Comparison of ENCODE assay signal across 8 mouse cellular contexts in genomic region chr14:18331693-18332131, GRCm38 (mm10). TPM values are rescaled to one million over a fixed set of nuclear protein-coding genes. Genes with fewer than 3 reads are reported as not detected.
A peak's percentile ranks its signal among the peaks of the same experiment; 100 is the strongest.
DNase-seq lines count a peak whose midpoint lies in the region; ATAC-seq and TF ChIP-seq lines count a peak whose summit lies in the region.

Ube2e1 (minus strand) TSS chr14:18331859.

- peak; percentile 93 for ATAC-seq in lung, embryonic 16.5 days (ENCODE audit: low read depth)

- no peak for DNase-seq in ES-E14 (ENCODE audit: low read depth, low spot score)
- peak; percentile 74 for DNase-seq in cerebellum, adult 11-12 months
- DNase-seq in forelimb bud, embryonic 11.5 days (ENCODE audit: low read depth, low spot score): peak; percentile 72
- DNase-seq in heart, postnatal 4 days: peak; percentile 74
- peak; percentile 67 for DNase-seq in layer of hippocampus, adult 9-11 months
- DNase-seq in ovary, adult 18-20 months (ENCODE audit: low spot score): peak; percentile 56
- DNase-seq in thymus, adult 2 months: peak; percentile 82

- H3K9ac ChIP-seq in ES-E14 (ENCODE audit: insufficient read depth, low read depth, low read length, poor library complexity, severe bottlenecking): peak within 1 kb of the TSS; percentile 79
- peak within 1 kb of the TSS; percentile 90 for H3K9ac ChIP-seq in lung, embryonic 16.5 days (ENCODE audit: low read length)

- H3K4me2 ChIP-seq in lung, embryonic 16.5 days (ENCODE audit: low read depth, low read length): peak within 1 kb of the TSS; percentile 74

- in situ Hi-C loops in ES-E14 (cut with MboI; ENCODE audit: low sequenced_read_pairs in 2 of 2, unreplicated experiment in 2 of 2): no loop called here

- no peak within 1 kb of the TSS for H3K27ac ChIP-seq in ES-E14 (ENCODE audit: insufficient read depth, low read depth, low read length, poor library complexity, severe bottlenecking)
- peak within 1 kb of the TSS; percentile 78 for H3K27ac ChIP-seq in lung, embryonic 16.5 days (ENCODE audit: low read length)
- H3K27ac ChIP-seq in thymus, adult 2 months (ENCODE audit: control insufficient read depth, insufficient read depth, low read length): peak within 1 kb of the TSS; percentile 77

- peaks cover 0 to 5% of the 10 kb centered on the region in 2 experiments; a peak in 2 of 4 replicates for H3K4me1 ChIP-seq in ES-E14 (ENCODE audit: control insufficient read depth in 2 of 2, insufficient read depth in 2 of 2, low read length in 2 of 2, poor library complexity in 1 of 2)
- H3K4me1 ChIP-seq in lung, embryonic 16.5 days (replicated peaks; ENCODE audit: control insufficient read depth, insufficient read depth, low read length): peaks cover 16% of the 10 kb centered on the region
- H3K4me1 ChIP-seq in thymus, adult 2 months (replicated peaks; ENCODE audit: control insufficient read depth, insufficient read depth, low read length): peaks cover 10% of the 10 kb centered on the region; the same call in 1 of the 2 replicates

- H3K9me3 ChIP-seq in ES-E14 (ENCODE audit: control insufficient read depth, insufficient read depth, low read depth, low read length): no peaks in the 10 kb centered on the region
- H3K9me3 ChIP-seq in lung, embryonic 16.5 days (ENCODE audit: control insufficient read depth, low read length): no peaks in the 10 kb centered on the region

- no peak for TF ChIP-seq CTCF in thymus, adult 2 months (IDR thresholded peaks at IDR 0.05; ENCODE audit: borderline replicate concordance, control insufficient read depth, extremely low read depth, insufficient read depth, low read length, poor library complexity)

- no peaks in the 10 kb centered on the region for H3K27me3 ChIP-seq in lung, embryonic 16.5 days (ENCODE audit: control insufficient read depth, insufficient read depth, low read depth, low read length)
- no peaks in the 10 kb centered on the region for H3K27me3 ChIP-seq in thymus, adult 2 months (ENCODE audit: control insufficient read depth, insufficient read depth, low read length)

- H3K36me3 ChIP-seq in ES-E14 (ENCODE audit: control insufficient read depth, insufficient read depth, low read length, poor library complexity, severe bottlenecking): no peaks in the 10 kb centered on the region; the same call in 1 of the 2 replicates
- 0 out of 2 replicates have a peak, but pooled peaks cover 4% of the 10 kb centered on the region for H3K36me3 ChIP-seq in lung, embryonic 16.5 days (ENCODE audit: control insufficient read depth, insufficient read depth, low read length)
- no peaks in the 10 kb centered on the region for H3K36me3 ChIP-seq in thymus, adult 2 months (ENCODE audit: control insufficient read depth, insufficient read depth, low read length)

- peak within 1 kb of the TSS; percentile 80 to 82 for H3K4me3 ChIP-seq in ES-E14 (ENCODE audit: insufficient read depth in 1 of 2, low read depth in 1 of 2, low read length in 2 of 2, poor library complexity in 1 of 2, severe bottlenecking in 1 of 2)
- peak within 1 kb of the TSS; percentile 72 for H3K4me3 ChIP-seq in lung, embryonic 16.5 days (ENCODE audit: low read length)
- peak within 1 kb of the TSS; percentile 89 for H3K4me3 ChIP-seq in thymus, adult 2 months (ENCODE audit: control insufficient read depth, insufficient read depth, low read length)

- TF ChIP-seq POLR2A in thymus, adult 2 months (IDR thresholded peaks at IDR 0.05; ENCODE audit: control insufficient read depth, extremely low read depth, insufficient read depth, low read length, poor library complexity): peak; percentile 54; the same call in 1 of the 2 replicates

- WGBS in lung, embryonic 16.5 days: 0% methylated on average over 22 of the region's 39 CpGs
- under 1% methylated on average over 37 of the region's 39 CpGs for WGBS in thymus, adult 2 months

TF ChIP-seq in ES-E14, 5 proteins besides CTCF, POLR2A, EP300 and RAD21:
- TF ChIP-seq HCFC1 (IDR thresholded peaks at IDR 0.05; ENCODE audit: borderline replicate concordance, insufficient read depth, low read length): no peak
- no peak for TF ChIP-seq CHD2 (IDR thresholded peaks at IDR 0.05; ENCODE audit: low read depth, low read length)
- no peak for TF ChIP-seq ZNF384 (IDR thresholded peaks at IDR 0.05; ENCODE audit: low read depth, low read length)
- no peak for TF ChIP-seq ZC3H11A (IDR thresholded peaks at IDR 0.05; ENCODE audit: borderline replicate concordance, low read depth, low read length)
- TF ChIP-seq MAFK (IDR thresholded peaks at IDR 0.05; ENCODE audit: insufficient read depth, low read depth, low read length): no peak

RNA-seq across cellular contexts. Expression of gene Ube2e1, which starts in this region (rescaled TPM):
- total RNA-seq in ES-E14 (2012; rRNA removed): 10.7 and 17.0 TPM in 2 replicates
- total RNA-seq in heart, postnatal 4 days (2021): 10 to 100 TPM; 43.7 to 47.1 TPM
- polyA plus RNA-seq in lung, embryonic 16.5 days (2015; fragmentation: Nextera tagmentation; extraction: Ambion mirVana): 117 and 122 TPM in 2 replicates
- 45.5 and 52.5 TPM in 2 replicates for polyA plus RNA-seq in thymus, adult 2 months (2012; rRNA removed)
